Mouse (Mus musculus) ES-E14 (cell line): ENCODE measurements around the gene Rpl10a.

Source experiments
- CHD2 ChIP-seq: IDR thresholded peaks from 2 replicates; pipeline ENCODE4 v1.6.1; 2014; ENCODE audit warnings: mild to moderate bottlenecking, low read depth, low read length, inconsistent platforms
- HCFC1 ChIP-seq: IDR thresholded peaks from 2 replicates; pipeline ENCODE4 v1.6.1; 2012; ENCODE audit warnings: low read length, inconsistent platforms, borderline replicate concordance; ENCODE audit not compliant: insufficient read depth
- MAFK ChIP-seq: IDR thresholded peaks from 2 replicates; pipeline ENCODE4 v1.6.1; 2014; ENCODE audit warnings: mild to moderate bottlenecking, low read depth, low read length, inconsistent platforms; ENCODE audit not compliant: insufficient read depth
- ZC3H11A ChIP-seq: IDR thresholded peaks from 2 replicates; pipeline ENCODE4 v1.6.1; 2012; ENCODE audit warnings: low read depth, mild to moderate bottlenecking, inconsistent platforms, low read length, borderline replicate concordance
- ZNF384 ChIP-seq: IDR thresholded peaks from 2 replicates; pipeline ENCODE4 v1.6.1; 2012; ENCODE audit warnings: low read depth, low read length, inconsistent platforms

DNA sequence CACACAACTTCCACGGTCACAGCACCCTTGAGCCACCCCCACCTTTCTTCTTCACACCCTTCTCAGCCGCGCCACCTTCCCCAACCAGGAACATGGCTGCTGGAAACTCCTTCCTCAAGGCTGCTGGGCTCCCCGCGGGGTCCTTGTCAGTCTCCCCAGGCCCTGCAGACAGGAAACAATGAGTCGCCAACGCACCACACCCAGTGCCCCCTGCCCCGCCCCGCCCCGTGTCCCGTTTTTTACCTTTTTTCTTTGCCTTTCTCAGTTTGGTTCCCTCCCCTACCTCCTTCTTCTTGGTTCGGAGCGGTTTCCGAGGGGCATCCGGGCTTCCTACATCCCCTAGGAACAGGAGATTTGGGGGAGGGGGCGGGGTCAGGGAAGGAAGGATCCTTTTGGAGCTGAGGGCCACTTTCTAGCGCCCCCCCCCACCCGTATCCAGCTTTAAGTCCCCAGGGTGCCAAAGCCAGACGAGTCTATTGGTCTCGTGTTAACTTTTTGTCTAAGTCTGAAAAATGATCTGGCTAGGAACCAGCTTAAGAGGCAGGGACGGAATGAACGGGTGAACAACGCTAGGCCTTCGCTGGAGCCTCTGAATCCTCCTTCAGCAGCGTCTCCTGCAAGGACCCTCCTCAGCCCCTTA, 34.5 kb downstream of the Rpl10a start:
- TF ChIP-seq ZNF384: no peak
- no peak for TF ChIP-seq CHD2
- no peak for TF ChIP-seq ZC3H11A
- TF ChIP-seq MAFK: no peak
- TF ChIP-seq HCFC1: no peak
